Mouse (Mus musculus) gastrocnemius, adult 2 months (tissue): ENCODE measurements around the gene Ctnnbl1. TPM values are rescaled to one million over a fixed set of nuclear protein-coding genes. Genes with fewer than 3 reads are reported as not detected.

Experiments used
- DNase-seq: peaks from one replicate; pipeline ENCODE4 v3.0.0; 2022
- H3K27ac ChIP-seq: fragments of 200-600 bp; 2 replicates; pipeline ENCODE4 v1.8.1; 2022; ENCODE audit warnings: mild to moderate bottlenecking
- H3K4me3 ChIP-seq: fragments of 200-600 bp; 2 replicates; pipeline ENCODE4 v1.8.1; 2022; ENCODE audit warnings: mild to moderate bottlenecking, moderate library complexity
- CTCF ChIP-seq: fragments of 200-600 bp; IDR thresholded peaks from 2 replicates; pipeline ENCODE4 v1.8.1; 2022; ENCODE audit warnings: antibody characterized with exemption, mild to moderate bottlenecking, moderate library complexity
- intact Hi-C: fragments of 180-260 bp; cut with DNase I; formaldehyde crosslinking; loops from one replicate; pipeline ENCODE4 v1.15.1; 2025
- total RNA-seq, 2 experiments: library from RNA; stranded (reverse); gene quantifications; 2 replicates each; pipeline ENCODE4 v1.2.3; 2021

Ctnnbl1 gene
- total RNA-seq, 2 experiments from 2014 or later = 7.9 to 9.8 TPM

DNA sequence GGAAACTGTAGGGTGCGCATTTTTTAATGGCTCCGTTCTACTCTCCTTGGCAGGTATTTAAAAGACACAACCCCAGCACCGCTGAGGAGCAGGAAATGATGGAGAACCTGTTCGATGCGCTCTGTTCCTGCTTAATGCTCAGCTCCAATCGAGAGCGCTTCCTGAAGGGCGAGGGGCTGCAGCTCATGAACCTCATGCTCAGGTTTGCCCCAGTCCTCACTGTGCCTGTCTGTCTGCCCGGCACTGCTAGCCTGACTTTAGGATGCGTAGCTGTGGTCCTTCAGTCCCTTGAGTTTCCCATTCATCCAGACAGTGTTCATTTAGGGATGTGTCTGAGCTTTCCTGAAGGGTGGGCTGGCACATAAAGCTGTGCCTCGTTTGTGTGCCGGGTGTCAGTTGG, 82.2 kb downstream of the Ctnnbl1 start:
- TF ChIP-seq CTCF = no peak
- DNase-seq = no peak
- no peak overlapping the region; the same call in 1 of the 2 replicates for H3K27ac ChIP-seq
- H3K4me3 ChIP-seq = no peak overlapping the region
- intact Hi-C loops = no loop called here

DNA sequence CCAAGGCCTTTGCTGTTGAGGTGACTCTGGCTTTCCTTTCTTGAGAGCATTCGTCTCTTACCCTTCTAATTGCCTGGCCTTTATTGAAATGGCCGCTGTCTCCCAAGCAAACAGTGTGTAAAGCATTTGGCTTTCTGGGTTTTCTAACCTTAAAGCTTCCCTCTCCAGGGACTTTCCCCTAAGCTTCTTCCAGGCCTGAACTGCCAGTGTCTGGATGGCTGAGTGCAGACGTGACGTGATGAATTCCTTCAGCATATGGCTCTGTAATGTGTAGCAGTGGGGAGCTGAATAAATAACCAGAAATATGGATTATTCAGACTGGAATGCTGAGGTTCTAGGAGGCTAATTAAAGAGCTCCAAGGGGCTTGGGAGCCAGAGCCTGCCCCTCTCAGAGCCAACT, 84.1 kb downstream of the Ctnnbl1 start:
- no peak for TF ChIP-seq CTCF
- no peak for DNase-seq
- intact Hi-C loops = no loop called here
- Histone ChIP-seq H3K4me3 (no peak overlapping the region), H3K27ac (no peak overlapping the region)

DNA sequence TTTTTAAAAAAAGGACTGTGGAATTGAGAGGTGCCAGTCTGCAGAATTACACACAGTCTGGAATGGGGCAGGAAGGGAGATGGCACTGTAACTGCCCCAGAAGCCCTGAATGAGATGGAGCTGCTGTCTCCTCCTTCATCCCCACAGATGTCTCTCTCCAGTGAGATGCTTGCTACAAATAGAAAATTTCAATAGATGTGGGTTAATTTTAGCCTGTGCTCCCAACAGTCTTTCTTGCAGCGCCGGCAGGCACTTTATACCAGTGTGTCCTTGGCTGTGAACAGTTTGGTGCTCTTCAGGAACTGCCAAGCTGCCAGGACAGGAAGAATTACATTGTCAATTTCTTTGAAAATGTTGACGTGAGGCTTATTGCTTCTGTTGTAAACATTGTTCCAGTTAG, 86.3 kb downstream of the Ctnnbl1 start:
- Histone ChIP-seq H3K4me3 (no peak overlapping the region), H3K27ac (no peak overlapping the region)
- DNase-seq = peak; percentile 48
- no peak for TF ChIP-seq CTCF
- intact Hi-C loops = no loop called here

DNA sequence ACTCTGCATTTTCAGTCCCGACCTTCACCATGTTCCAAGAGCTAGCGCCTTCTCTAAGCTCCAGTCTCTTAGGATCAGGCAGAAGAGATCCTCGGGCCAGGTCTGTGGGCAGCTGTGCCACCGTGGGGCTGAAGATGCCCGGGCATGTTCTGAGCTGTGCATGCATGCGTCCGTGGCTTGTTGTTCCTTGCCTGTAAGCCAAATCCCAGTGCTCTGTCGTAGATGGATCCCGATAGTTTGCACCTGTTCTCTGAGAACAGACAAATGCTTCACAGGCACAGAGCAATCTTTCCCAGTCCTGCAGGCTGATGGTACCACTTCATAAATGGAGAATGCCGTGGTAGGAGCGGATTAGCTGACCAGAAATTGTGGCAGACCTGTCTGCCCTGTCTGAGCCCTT, 87.0 kb downstream of the Ctnnbl1 start:
- H3K4me3 ChIP-seq = no peak overlapping the region
- DNase-seq = no peak
- no peak for TF ChIP-seq CTCF
- no peak overlapping the region for H3K27ac ChIP-seq
- intact Hi-C loops = no loop called here

DNA sequence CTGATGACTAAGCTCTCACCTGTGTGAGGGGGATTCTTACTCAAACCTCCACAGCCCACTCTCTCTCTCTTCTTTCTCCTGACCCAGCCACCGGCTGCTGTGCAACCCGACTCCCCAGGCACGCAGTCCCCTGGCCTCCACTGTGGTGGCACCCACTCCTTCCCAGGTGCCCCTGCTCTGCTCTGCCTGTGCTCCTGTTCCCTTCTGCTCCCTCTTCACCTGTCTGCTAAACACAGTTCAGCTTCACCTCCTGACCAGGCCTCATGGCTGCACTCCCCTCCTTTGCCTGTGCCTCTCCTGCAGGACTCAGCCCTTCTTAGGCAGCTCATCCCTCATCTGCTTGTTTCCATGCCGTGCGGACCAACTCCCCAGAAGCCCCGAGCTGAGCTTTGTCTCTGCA, 92.9 kb downstream of the Ctnnbl1 start:
- H3K4me3 ChIP-seq = no peak overlapping the region
- no peak for DNase-seq
- H3K27ac ChIP-seq = no peak overlapping the region
- TF ChIP-seq CTCF = no peak
- intact Hi-C loops = no loop called here

DNA sequence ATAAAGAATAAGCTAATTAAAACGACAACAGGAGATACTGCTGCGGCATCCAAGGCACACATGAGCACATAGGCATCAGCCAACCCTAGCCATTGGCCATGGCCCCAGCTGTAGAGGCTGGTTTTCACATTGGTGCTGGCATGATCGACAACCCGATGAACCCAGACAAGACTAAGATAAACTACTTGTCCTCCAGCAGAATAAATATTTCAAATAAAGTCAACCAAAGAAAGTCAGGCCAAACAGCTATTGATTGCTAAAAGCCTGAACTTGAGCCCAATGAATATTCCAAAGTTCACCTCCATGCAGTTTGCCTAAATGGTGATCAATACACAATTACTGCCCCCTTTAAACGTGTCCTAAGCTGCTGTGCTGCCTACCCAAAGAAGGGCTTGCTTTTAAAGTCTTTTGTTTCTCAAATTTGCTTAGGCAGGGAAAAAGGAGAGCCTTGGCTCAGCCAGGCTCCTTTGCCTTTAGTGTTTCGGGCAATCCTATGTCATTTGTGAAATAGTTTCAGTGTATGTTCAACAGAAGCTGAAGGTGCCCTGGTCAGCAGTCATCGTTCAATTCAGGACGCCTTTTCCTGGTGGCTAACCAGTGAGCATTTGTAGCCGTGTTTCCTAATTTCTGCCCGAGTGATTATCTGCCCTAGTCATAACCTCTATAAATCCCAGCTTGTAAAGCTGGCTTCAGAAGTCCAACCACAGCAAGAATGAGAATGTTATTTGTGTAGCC, 93.6 kb downstream of the Ctnnbl1 start:
- H3K4me3 ChIP-seq = no peak overlapping the region
- H3K27ac ChIP-seq = peak overlapping the region; percentile 63
- intact Hi-C loops = no loop called here
- no peak for DNase-seq
- no peak for TF ChIP-seq CTCF

DNA sequence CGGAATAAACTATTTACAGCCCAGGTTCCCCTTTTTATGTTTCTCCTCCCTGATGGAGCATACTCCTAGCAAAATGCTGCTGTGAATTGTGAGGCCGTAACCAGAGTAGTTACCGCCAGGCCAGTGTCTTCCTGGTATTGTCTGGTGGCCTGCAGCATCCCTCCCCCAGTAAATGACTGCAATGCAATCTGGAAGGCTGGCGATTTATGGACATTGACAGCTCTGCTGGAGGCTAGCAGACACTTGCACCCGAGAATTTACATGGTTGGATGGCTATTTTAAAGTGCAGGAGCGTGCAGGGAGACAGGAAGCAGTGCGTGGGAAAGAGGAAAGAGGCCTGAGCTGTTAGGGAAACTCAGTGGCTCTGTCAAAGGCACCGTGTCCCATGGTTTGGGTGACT, 99.8 kb downstream of the Ctnnbl1 start:
- DNase-seq = no peak
- no peak overlapping the region for H3K4me3 ChIP-seq
- intact Hi-C loops = no loop called here
- peak overlapping the region; percentile 67 for H3K27ac ChIP-seq
- no peak for TF ChIP-seq CTCF

DNA sequence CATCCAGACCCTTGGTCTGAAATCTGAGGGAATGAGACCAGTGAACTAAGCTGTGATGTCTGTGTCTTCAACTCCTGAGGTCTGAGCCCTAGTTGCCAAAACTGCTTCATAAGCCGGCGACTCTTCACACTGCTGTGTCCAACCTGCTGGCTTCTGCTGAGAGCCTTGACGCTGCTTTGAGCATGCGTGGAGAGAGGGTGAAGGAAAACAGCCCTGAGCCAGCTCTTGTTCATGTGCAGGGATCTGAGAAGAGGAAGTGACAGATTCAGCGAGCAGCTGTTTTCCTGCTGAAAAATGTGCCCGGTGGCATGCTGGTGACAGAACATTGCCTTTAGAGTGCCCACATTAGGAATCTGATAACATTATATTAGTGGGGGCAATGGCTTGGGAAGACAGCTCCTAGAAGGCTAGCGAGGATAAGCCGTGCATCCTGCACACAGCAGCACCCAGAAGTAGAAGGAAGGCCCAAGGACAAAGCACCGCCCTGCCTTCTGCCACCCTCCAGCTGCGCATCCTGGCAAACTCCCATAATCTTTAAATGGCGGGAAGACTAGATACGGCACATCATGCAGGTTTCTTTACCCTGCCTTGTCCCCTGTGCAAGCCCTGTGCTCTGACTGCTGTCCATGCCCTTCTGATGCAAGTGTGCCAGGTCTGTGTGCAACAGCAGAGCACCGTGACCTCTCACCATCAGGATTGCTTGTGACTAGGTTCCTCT, 101.2 kb downstream of the Ctnnbl1 start:
- peak overlapping the region; percentile 67; the same call in 1 of the 2 replicates for H3K27ac ChIP-seq
- no peak for DNase-seq
- intact Hi-C loops = no loop called here
- no peak overlapping the region for H3K4me3 ChIP-seq
- TF ChIP-seq CTCF = no peak

DNA sequence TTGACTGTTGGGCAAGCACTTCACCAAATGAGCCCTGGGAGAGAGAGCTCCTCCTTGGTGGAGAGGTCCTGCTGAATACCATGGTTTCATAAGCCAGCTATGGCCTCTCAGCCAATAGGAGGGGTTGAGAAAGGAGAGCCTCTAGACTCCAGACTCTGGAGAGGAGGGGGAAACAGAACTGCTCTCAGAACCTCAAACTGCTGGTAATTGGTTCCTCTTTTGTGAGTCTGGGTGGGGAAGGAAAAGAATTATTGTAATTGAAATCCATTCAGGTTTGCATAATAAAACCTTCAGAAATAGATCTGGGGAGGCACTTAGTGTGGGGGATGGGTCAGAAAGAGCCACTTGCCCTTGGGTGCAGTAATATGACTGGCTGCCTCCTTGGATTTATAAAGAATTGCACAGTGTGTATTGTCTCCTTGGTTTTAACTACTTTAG, 103.5 kb downstream of the Ctnnbl1 start:
- Histone ChIP-seq H3K27ac (no peak overlapping the region), H3K4me3 (no peak overlapping the region)
- no peak for DNase-seq
- no peak for TF ChIP-seq CTCF
- intact Hi-C loops = no loop called here

DNA sequence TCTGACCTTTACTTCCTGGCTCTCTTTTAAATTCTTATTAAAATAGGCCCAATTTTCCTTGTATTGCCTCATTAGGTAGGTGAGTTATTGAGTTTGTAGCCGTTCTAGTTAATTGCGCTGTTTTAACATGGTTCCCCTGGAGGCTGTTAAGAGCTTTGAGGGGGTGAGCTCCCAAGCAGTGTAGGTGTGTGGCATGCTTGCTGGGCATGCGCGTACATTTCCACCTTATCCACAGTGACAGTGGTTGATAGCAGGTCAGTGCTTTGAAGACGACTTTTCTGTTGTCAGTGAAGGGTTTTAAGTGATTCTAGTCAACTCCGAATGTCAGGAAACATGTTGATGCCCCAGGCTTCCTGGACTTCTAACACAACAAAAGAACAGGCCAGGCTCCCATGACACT, 103.9 kb downstream of the Ctnnbl1 start:
- no peak for DNase-seq
- intact Hi-C loops = no loop called here
- H3K4me3 ChIP-seq = no peak overlapping the region
- H3K27ac ChIP-seq = no peak overlapping the region
- no peak for TF ChIP-seq CTCF

DNA sequence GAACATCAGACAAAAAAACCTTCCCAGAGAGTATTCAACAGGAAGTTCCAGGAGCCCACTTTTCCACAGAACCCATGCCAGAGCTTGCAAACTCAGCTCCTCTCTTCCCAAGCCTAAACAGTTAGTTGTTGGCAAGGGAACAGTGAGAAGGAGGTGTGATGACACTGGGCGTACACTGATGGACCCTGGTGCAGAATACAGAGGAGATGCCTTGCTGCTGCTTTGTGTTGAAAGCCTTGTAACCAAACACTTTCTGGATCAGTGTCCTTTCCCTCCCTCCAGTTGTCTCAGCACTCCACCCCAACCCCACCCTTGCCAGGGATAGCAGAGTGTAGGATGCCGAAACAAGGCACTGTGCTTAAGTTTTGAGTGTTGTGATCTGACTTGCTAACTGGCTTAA, 107.5 kb downstream of the Ctnnbl1 start:
- H3K4me3 ChIP-seq = no peak overlapping the region
- no peak overlapping the region for H3K27ac ChIP-seq
- intact Hi-C loops = no loop called here
- DNase-seq = no peak
- no peak for TF ChIP-seq CTCF

DNA sequence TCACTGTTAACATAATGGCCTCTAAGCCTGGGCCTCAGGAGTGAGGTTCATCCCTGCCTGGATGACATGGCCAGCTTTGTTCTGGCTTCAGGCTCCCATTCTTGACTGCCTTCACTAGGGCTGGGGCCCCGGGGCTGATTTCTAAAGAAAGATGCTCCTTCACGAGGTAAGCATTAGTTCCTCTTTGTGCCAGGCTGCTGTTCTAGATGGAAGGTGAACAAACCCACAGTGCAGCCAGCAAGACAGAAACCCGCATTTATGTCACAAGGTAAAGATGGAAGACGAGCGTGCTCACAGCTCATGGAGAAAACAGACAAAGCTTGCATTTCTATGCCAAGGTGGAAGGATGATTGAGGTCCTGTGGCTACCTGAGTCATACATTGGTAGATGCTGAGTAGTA, 108.6 kb downstream of the Ctnnbl1 start:
- Histone ChIP-seq H3K27ac (no peak overlapping the region), H3K4me3 (no peak overlapping the region)
- intact Hi-C loops = no loop called here
- TF ChIP-seq CTCF = no peak
- DNase-seq = no peak

DNA sequence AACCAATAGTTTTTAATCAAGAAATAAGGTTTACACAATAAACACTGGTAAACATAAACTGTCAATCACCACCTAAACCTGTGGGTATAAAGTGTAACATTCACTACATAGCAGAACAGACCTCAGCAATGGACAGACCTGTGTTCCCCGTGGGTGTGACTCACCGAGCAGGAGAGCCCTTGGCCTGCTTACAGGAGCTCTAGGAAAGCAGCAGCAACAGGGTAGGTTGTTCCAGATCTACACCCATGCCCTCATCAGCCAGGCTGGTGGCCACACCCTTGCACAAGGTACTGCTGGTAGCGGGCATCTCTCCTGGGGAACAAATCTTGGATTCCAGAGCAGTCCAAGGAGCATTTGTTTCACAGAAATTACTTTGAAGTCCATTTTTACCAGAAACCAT, 115.9 kb downstream of the Ctnnbl1 start:
- no peak for TF ChIP-seq CTCF
- intact Hi-C loops = no loop called here
- DNase-seq = no peak

DNA sequence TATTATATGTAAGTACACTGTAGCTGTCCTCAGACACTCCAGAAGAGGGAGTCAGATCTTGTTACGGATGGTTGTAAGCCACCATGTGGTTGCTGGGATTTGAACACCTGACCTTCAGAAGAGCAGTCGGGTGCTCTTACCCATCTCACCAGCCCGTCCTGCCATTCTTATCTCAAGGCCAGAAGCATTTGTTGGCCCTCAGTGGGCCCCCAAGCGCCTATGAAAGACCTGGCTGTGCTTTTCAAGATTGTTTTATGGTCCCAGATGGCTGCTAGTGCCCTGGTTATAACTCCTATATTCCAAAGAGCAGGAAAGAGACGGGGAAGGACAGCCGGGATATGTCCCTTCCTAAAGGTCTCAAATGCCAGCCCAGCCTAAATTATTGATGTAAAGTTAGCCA, 118.6 kb downstream of the Ctnnbl1 start:
- no peak for DNase-seq
- TF ChIP-seq CTCF = no peak
- intact Hi-C loops = no loop called here
- H3K27ac ChIP-seq = no peak overlapping the region
- no peak overlapping the region for H3K4me3 ChIP-seq

More for the DNA sequence above, 115.9 kb downstream of the Ctnnbl1 start:
- Histone ChIP-seq H3K4me3 (no peak overlapping the region), H3K27ac (no peak overlapping the region)
